Mouse (Mus musculus) G1E (cell line): Measurements from ENCODE around the gene Zcchc2. TPM values are rescaled to one million over a fixed set of nuclear protein-coding genes. Genes with fewer than 3 reads are reported as not detected.
A peak's percentile ranks its signal among the peaks of the same experiment; 100 is the strongest.

ENCODE experiments used
- ATAC-seq: 2 replicates; pipeline ENCODE4 v1.8.0; 2016; ENCODE audit warnings: mild to moderate bottlenecking; ENCODE audit not compliant: insufficient number of reproducible peaks, poor library complexity, low FRiP score, severe bottlenecking; ENCODE audit errors: extremely low read depth
- DNase-seq: peaks from one replicate; pipeline ENCODE4 v3.0.0; 2012; ENCODE audit warnings: low spot score
- H3K27me3 ChIP-seq: 2 replicates; pipeline ENCODE4 v1.6.1; 2012; ENCODE audit warnings: mild to moderate bottlenecking, low read length, inconsistent platforms; ENCODE audit not compliant: insufficient read depth
- H3K36me3 ChIP-seq: replicated peaks from 2 replicates; pipeline ENCODE3; 2012; ENCODE audit warnings: mild to moderate bottlenecking, inconsistent platforms
- H3K4me1 ChIP-seq: 2 replicates; pipeline ENCODE4 v1.6.1; 2012; ENCODE audit warnings: low read depth, low read length, inconsistent platforms, mixed read lengths; ENCODE audit not compliant: insufficient read depth
- H3K4me3 ChIP-seq: 2 replicates; pipeline ENCODE4 v1.5.1; 2012; ENCODE audit warnings: low read depth, mild to moderate bottlenecking, inconsistent platforms, low read length, moderate library complexity, mixed read lengths
- H3K9me3 ChIP-seq: replicated peaks from 2 replicates; pipeline ENCODE4 v1.6.1; 2012; ENCODE audit warnings: inconsistent platforms
- CTCF ChIP-seq: IDR thresholded peaks from 2 replicates; pipeline ENCODE4 v1.5.1; 2012; ENCODE audit warnings: low read depth, low read length, inconsistent platforms, mixed read lengths
- GATA1 ChIP-seq: IDR thresholded peaks from 2 replicates; pipeline ENCODE4 v1.6.1; 2012; ENCODE audit warnings: borderline replicate concordance, low read length, inconsistent platforms, mixed read lengths
- GATA2 ChIP-seq: IDR thresholded peaks from 2 replicates; pipeline ENCODE4 v1.6.1; 2012; ENCODE audit warnings: low read depth, low read length, inconsistent platforms, borderline replicate concordance
- POLR2AphosphoS5 ChIP-seq: IDR thresholded peaks from 2 replicates; pipeline ENCODE4 v1.6.1; 2012; ENCODE audit warnings: low read depth, low read length, inconsistent platforms; ENCODE audit not compliant: insufficient replicate concordance
- TAL1 ChIP-seq: conservative IDR thresholded peaks from 2 replicates; pipeline ENCODE4 v1.6.1; 2012; ENCODE audit warnings: low read depth, low read length, inconsistent platforms, mixed read lengths
- polyA plus RNA-seq: library from polyadenylated mRNA; stranded (reverse); fragments of >175 nt; gene quantifications from 2 replicates; pipeline ENCODE4 v1.2.3, GENCODE M21; 2012
- total RNA-seq, 2 experiments: library from RNA; stranded (forward) in 1 of 2; stranded (reverse) in 1 of 2; fragments of 200-1000 nt in 1 of 2; fragments of >200 nt in 1 of 2; fragmentation: Nextera tagmentation in 1 of 2; gene quantifications; 2 replicates each; pipeline ENCODE4 v1.2.3; 2014 to 2017

Gene Zcchc2
- total and polyA plus RNA-seq, 3 experiments = 13.7 to 36.7 (median 13.7) TPM

GRCm38 (mm10) chr1:106016262-106016661 is 26.1 kb downstream of the Zcchc2 start:
- Histone ChIP-seq H3K9me3 (no peaks in the 10 kb centered on the region), H3K36me3 (peaks cover 96% of the 10 kb centered on the region), H3K27me3 (no peaks in the 10 kb centered on the region), H3K4me3 (no peak overlapping the region), H3K4me1 (peaks cover 8% of the 10 kb centered on the region)
- ATAC-seq (peak; percentile 31; the same call in 1 of the 2 replicates), DNase-seq (no peak)
- TF ChIP-seq POLR2AphosphoS5 (no peak), GATA2 (no peak), CTCF (no peak), TAL1 (no peak), GATA1 (no peak)

- H3K9me3 ChIP-seq = no peaks in the 10 kb centered on the region
- no peak overlapping the region for H3K4me3 ChIP-seq
- H3K36me3 ChIP-seq = peaks cover 97% of the 10 kb centered on the region
- no peak for ATAC-seq
- TF ChIP-seq TAL1 (no peak), GATA2 (no peak), GATA1 (no peak), CTCF (no peak), POLR2AphosphoS5 (no peak)
- DNase-seq = no peak
- H3K27me3 ChIP-seq = no peaks in the 10 kb centered on the region
- H3K4me1 ChIP-seq = peaks cover 8% of the 10 kb centered on the region
These were observed 29.6 kb downstream of the Zcchc2 start for GRCm38 (mm10) chr1:106019854-106020253.

DNA sequence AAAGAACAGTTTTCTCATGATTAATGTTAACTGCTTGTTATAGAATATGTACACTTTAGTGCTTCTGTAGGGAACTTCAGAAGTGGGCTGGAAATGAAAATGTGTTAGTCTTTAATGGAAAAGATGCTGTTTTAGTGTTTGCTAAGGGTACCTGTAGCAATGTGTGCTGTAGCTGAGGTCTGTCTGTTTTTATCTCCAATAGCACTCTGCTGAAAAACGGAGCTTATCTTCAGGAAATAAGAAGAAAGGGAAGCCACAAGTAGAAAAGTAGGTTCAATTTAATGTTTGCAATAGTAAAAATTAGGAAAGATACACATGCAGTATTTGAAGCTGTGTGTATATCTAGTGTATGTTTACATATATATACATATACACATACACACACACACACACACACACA is 32.8 kb downstream of the Zcchc2 start:
- Histone ChIP-seq H3K4me3 (no peak overlapping the region), H3K36me3 (peaks cover 90% of the 10 kb centered on the region), H3K9me3 (no peaks in the 10 kb centered on the region), H3K4me1 (no peaks in the 10 kb centered on the region), H3K27me3 (no peaks in the 10 kb centered on the region)
- TF ChIP-seq GATA1 = no peak
- no peak for TF ChIP-seq TAL1
- no peak for TF ChIP-seq GATA2
- TF ChIP-seq CTCF = no peak
- no peak for TF ChIP-seq POLR2AphosphoS5
- DNase-seq (no peak), ATAC-seq (no peak)

DNA sequence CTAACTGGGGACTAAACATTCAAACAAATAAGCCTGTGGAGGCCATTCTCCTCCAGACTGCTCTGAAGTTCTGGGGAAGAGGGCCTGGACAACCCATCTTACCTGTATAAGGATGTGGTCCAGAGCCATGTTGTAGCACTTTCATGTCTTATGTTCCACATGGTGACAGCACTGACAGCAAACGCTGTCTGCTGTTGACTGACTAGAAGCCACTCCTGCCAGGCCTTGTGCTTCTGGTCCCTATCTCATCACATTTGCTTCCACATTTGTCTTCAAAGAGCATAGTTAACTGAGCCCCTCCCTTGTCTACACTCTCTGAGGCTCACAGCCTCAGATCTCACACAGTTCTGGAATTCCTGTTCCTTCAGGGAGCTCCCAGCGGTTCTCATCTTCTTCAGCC is 34.0 kb downstream of the Zcchc2 start:
- no peak for TF ChIP-seq GATA2
- no peak for TF ChIP-seq POLR2AphosphoS5
- no peak for TF ChIP-seq CTCF
- no peak for TF ChIP-seq TAL1
- TF ChIP-seq GATA1 = no peak
- ATAC-seq (no peak), DNase-seq (no peak)
- peaks cover 90% of the 10 kb centered on the region for H3K36me3 ChIP-seq
- H3K4me3 ChIP-seq = no peak overlapping the region
- no peaks in the 10 kb centered on the region for H3K9me3 ChIP-seq
- no peaks in the 10 kb centered on the region for H3K4me1 ChIP-seq
- no peaks in the 10 kb centered on the region for H3K27me3 ChIP-seq

DNA sequence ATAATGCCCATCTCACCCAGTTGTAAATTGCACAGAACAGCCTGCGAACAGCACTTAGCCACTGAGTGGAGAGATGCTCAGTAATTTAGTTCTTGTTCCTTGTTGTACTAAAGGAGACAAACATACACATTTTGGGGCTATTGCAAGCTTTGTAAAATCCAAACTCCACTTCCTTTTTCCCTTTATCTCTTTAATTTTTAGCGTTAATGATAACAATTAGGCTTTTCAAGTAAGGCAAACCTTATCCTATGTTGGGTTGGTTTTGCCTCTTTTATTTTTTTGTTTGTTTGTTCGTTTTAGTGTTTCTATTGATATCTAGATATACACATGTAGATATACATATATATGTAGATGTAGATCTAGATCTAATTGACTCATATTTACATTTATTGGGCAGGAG is 34.6 kb downstream of the Zcchc2 start:
- no peaks in the 10 kb centered on the region for H3K4me1 ChIP-seq
- no peak for TF ChIP-seq GATA2
- TF ChIP-seq TAL1 = no peak
- no peak for TF ChIP-seq GATA1
- no peak for TF ChIP-seq CTCF
- TF ChIP-seq POLR2AphosphoS5 = no peak
- peaks cover 90% of the 10 kb centered on the region for H3K36me3 ChIP-seq
- no peaks in the 10 kb centered on the region for H3K9me3 ChIP-seq
- H3K27me3 ChIP-seq = no peaks in the 10 kb centered on the region
- no peak for ATAC-seq
- H3K4me3 ChIP-seq = no peak overlapping the region
- no peak for DNase-seq

- TF ChIP-seq GATA2 = no peak
- no peak for TF ChIP-seq TAL1
- no peak for TF ChIP-seq GATA1
- no peak for TF ChIP-seq POLR2AphosphoS5
- TF ChIP-seq CTCF = no peak
- ATAC-seq (no peak), DNase-seq (no peak)
- Histone ChIP-seq H3K27me3 (no peaks in the 10 kb centered on the region), H3K9me3 (no peaks in the 10 kb centered on the region), H3K4me1 (no peaks in the 10 kb centered on the region), H3K4me3 (no peak overlapping the region), H3K36me3 (peaks cover 88% of the 10 kb centered on the region)
These were observed 39.6 kb downstream of the Zcchc2 start for GRCm38 (mm10) chr1:106029769-106030168.

DNA sequence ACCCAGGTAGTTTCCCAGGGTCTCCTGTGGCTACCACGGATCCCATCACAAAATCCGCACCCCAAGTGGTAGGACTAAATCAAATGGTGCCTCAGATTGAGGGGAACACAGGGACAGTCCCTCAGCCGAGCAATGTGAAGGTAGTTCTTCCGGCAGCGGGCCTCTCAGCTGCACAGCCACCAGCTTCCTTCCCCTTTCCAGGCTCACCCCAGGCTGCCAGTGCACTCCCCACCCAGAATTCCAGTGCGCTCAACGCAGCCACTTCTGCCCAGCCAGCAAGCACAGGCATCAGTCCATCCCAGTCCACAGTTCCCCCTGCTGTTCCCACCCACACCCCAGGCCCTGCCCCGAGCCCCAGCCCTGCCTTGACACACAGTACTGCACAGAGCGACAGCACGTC is 40.1 kb downstream of the Zcchc2 start:
- H3K36me3 ChIP-seq = peaks cover 92% of the 10 kb centered on the region
- no peaks in the 10 kb centered on the region for H3K27me3 ChIP-seq
- no peak for DNase-seq
- no peaks in the 10 kb centered on the region for H3K9me3 ChIP-seq
- no peak for ATAC-seq
- H3K4me1 ChIP-seq = no peaks in the 10 kb centered on the region
- TF ChIP-seq GATA1 (no peak), POLR2AphosphoS5 (no peak), CTCF (no peak), GATA2 (no peak), TAL1 (no peak)
- H3K4me3 ChIP-seq = no peak overlapping the region
